Mouse (Mus musculus): Measurements from ENCODE around the gene Yipf4. TPM values are rescaled to one million over a fixed set of nuclear protein-coding genes. Genes with fewer than 3 reads are reported as not detected.

Gene Yipf4
- polyA plus RNA-seq, 1 experiment, result 179 TPM

- 55% methylated on average over 1 of the region's 1 CpGs for WGBS
- H3K27me3 ChIP-seq (ENCODE audit: control insufficient read depth, insufficient read depth, low read length), result no peaks in the 10 kb centered on the region
These were observed 48.2 kb downstream of the Yipf4 start for GRCm38 (mm10) chr17:74537526-74537925.

GRCm38 (mm10) chr17:74543615-74544014 lies 54.3 kb downstream of the Yipf4 start:
- Histone ChIP-seq H3K4me3 (ENCODE audit: low read depth, low read length) (no peak overlapping the region), H3K27ac (ENCODE audit: insufficient read depth, low read depth, low read length) (no peak overlapping the region), H3K4me1 (ENCODE audit: control insufficient read depth, insufficient read depth, insufficient read length, low read length) (no peaks in the 10 kb centered on the region), H3K36me3 (ENCODE audit: control insufficient read depth, insufficient read depth, low read length) (peaks cover 14% of the 10 kb centered on the region), H3K27me3 (ENCODE audit: control insufficient read depth, insufficient read depth, low read length) (no peaks in the 10 kb centered on the region)
- WGBS, result 93% methylated on average over 2 of the region's 2 CpGs
- no peak for TF ChIP-seq CTCF (IDR thresholded peaks at IDR 0.05; ENCODE audit: extremely low read depth, insufficient read length, insufficient replicate concordance, low read depth, low read length)
- no peak for TF ChIP-seq POLR2A (IDR thresholded peaks at IDR 0.05; ENCODE audit: low read depth, low read length)

More at GRCm38 (mm10) chr17:74537526-74537925, 48.2 kb downstream of the Yipf4 start:
- Histone ChIP-seq H3K4me3 (ENCODE audit: low read depth, low read length) (no peak overlapping the region), H3K27ac (ENCODE audit: insufficient read depth, low read depth, low read length) (no peak overlapping the region), H3K4me1 (ENCODE audit: control insufficient read depth, insufficient read depth, insufficient read length, low read length) (no peaks in the 10 kb centered on the region), H3K36me3 (ENCODE audit: control insufficient read depth, insufficient read depth, low read length) (0 out of 2 replicates have a peak, but pooled peaks cover 2% of the 10 kb centered on the region)
- TF ChIP-seq POLR2A (IDR thresholded peaks at IDR 0.05; ENCODE audit: low read depth, low read length) (no peak), CTCF (IDR thresholded peaks at IDR 0.05; ENCODE audit: extremely low read depth, insufficient read length, insufficient replicate concordance, low read depth, low read length) (no peak)

Other genes with a start within 250 kb of the Yipf4 start
- 11.0 and 11.6 TPM in 2 replicates for gene Memo1, start 194.0 kb upstream of the Yipf4 start, polyA plus RNA-seq (2012; rRNA removed)
- gene Dpy30, start 165.5 kb upstream of the Yipf4 start, polyA plus RNA-seq (2012; rRNA removed), result 10.3 and 17.8 TPM in 2 replicates
- 3.6 and 7.0 TPM in 2 replicates for gene Spast, start 150.5 kb upstream of the Yipf4 start, polyA plus RNA-seq (2012; rRNA removed)
- gene Slc30a6, start 93.9 kb upstream of the Yipf4 start, polyA plus RNA-seq (2012; rRNA removed), result 9.6 and 14.6 TPM in 2 replicates
- gene Nlrc4, start 30.4 kb upstream of the Yipf4 start, polyA plus RNA-seq (2012; rRNA removed), result 4.2 and 6.9 TPM in 2 replicates
- 31.8 and 80.8 TPM in 2 replicates for gene Birc6, start 38.8 kb downstream of the Yipf4 start, polyA plus RNA-seq (2012; rRNA removed)
- 0.57 and 0.67 TPM in 2 replicates for gene Ttc27, start 228.2 kb downstream of the Yipf4 start, polyA plus RNA-seq (2012; rRNA removed)